ENCODE assay signal across 16 mouse cellular contexts in the genomic region with DNA sequence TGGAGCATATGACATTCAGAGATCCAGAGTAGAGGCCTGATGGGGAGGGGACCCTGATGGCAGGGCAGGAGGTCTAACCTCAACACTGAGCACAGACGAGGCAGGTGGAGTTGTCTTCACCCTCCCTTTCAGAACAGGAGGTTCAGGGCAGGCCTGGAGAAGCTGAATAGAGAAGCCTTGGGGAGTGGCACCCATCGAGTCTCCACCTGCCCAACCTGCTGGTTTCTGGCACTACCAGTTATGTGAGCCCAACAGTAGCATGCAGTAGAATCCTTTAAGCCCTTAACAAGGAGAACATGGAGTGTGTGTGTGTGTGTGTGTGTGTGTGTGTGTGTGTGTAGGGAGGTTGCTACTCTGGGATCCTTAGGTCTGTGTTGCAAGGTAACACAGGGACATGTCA. TPM values are rescaled to one million over a fixed set of nuclear protein-coding genes. Genes with fewer than 3 reads are reported as not detected.
"Had no signal": no experiment of that assay in that cellular context is flagged by ENCODE, and none has a peak within 500 bp of the region (broad histone marks: within the 10 kb centered on the region; RNA-seq: fewer than 3 reads in every experiment).

No protein-coding gene starts in this region.

- ATAC-seq: liver, postnatal 0 days had no signal

- H3K36me3 ChIP-seq: limb, embryonic 12.5 days; liver, embryonic 13.5 days; lung, embryonic 15.5 days; midbrain, embryonic 12.5 days had no signal

- H3K27me3 ChIP-seq: limb, embryonic 12.5 days; liver, embryonic 13.5 days; lung, embryonic 15.5 days had no signal

- H3K9me3 ChIP-seq: limb, embryonic 12.5 days; liver, embryonic 13.5 days; lung, embryonic 15.5 days; megakaryocyte, embryonic 14.5 days; midbrain, embryonic 12.5 days had no signal

- H3K4me2 ChIP-seq: limb, embryonic 12.5 days; liver, embryonic 13.5 days; lung, embryonic 15.5 days; midbrain, embryonic 12.5 days had no signal

- H3K4me1 ChIP-seq: liver, embryonic 13.5 days had no signal

- H3K4me3 ChIP-seq: limb, embryonic 12.5 days; liver, embryonic 13.5 days; lung, embryonic 15.5 days; megakaryocyte, embryonic 14.5 days; midbrain, embryonic 12.5 days had no signal

- H3K27ac ChIP-seq: kidney, postnatal 0 days; limb, embryonic 12.5 days; liver, embryonic 13.5 days; lung, embryonic 15.5 days; macrophage; midbrain, embryonic 12.5 days had no signal

- H3K9ac ChIP-seq: limb, embryonic 12.5 days; liver, embryonic 13.5 days; liver, postnatal 0 days; lung, embryonic 15.5 days; midbrain, embryonic 12.5 days had no signal

- DNase-seq: kidney, adult 11 months; kidney, adult 9 months; kidney, postnatal 36 days; layer of hippocampus, adult 9-11 months; liver; liver, embryonic 13.5 days; liver, postnatal 0 days; right cerebral cortex, postnatal 14 days; thymus, adult 2 months; thymus, postnatal 25 days had no signal

RNA-seq across cellular contexts. Expression of gene Fgfr3, which starts 8.9 kb away (rescaled TPM):
- polyA plus RNA-seq: macrophage had no signal
